Mouse (Mus musculus) liver, adult 2 months (tissue): Measurements from ENCODE around the gene Zfp809.

Experiments used
- CTCF ChIP-seq: fragments of 200-500 bp; IDR thresholded peaks from 2 replicates; pipeline ENCODE4 v1.5.1; 2011; ENCODE audit warnings: low read depth, low read length, control low read depth
- POLR2A ChIP-seq: fragments of 200-500 bp; IDR thresholded peaks from 2 replicates; pipeline ENCODE4 v1.6.1; 2011; ENCODE audit warnings: low read length, control low read depth; ENCODE audit not compliant: insufficient read depth; ENCODE audit errors: extremely low read depth

DNA sequence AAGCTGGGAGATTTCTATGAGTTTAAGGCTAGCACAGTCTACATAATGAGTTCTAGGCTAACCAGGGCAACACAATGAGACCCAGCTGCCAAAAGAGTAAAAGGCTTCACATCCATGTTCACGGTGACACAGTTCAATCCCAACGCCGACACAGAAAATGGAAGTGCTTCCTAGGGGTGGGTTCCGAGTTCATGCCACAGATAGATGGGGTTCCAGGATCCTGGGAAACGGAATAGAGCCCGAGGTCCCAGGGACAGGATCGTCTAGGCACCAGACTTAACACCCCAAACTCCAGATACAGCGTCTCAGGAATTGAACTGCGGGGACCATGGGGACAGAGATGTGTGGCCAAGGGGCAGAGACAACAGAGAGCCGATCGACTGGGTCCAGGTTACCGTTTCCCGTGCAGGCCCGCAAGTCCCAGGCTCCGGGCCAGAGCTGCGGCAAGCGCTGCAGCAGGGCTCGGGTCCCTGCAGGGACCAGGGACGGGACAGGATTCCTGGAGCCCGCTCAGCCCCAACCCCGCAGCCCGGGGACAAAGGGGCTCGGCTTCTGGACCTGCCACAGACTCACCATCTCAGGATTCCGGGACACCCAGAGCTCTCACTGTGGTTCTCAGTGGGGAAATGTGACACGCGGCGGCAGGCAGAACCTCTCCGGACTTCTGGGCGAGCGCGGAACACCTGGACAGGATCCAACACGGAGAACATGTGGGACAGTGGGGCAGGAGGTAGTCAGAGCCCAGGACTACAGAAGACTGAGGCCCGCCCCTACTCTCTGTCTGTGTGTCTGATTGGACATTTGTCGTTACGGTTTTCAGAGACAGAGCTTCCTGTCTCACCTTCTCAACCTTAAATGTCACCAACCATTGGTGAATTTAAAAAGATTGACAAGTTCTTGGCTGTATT, 33.9 kb downstream of the Zfp809 start, which contains the start of gene Zfp599:
- TF ChIP-seq CTCF (no peak), POLR2A (no peak)
